Mouse (Mus musculus): ENCODE results near the gene Trim15.
A peak's percentile ranks its signal among the peaks of the same experiment; 100 is the strongest.

Gene Trim15

DNA sequence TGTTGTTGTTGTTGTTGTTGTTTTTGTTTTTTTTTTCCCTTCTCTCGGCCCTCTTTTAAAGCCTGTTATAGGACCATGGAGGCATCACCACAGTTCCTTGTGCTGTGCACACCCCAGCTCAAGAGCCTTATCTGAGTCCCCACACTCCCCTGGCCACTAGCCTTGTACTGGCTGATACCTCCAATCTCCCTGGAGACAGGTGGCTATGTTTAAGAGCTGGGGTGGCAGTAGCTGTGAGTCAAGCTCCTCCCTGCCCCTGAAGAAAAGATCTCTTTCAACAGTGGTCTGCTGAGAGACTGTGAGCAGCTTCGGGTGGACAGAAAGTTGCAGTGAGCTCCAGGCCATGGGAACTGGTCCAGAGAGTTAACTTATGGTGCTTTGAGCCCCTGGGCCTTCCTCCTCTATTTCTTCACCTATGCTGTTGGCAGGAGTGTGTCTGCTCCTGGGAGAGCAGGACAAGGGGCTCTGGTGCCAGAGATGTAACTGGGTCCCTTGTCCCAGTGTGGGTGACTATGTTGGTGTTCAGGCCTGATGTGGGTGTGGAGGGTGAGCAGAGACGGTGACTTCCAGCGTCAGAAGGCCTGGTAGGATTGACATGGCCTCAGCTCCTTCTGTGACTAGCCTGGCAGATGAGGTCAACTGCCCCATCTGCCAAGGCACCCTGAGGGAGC lies 2.4 kb upstream of the Trim15 start, which contains the start of gene Trim10:
Gene Trim10 (plus strand): TSS at position 291 of the 671 bp plus-strand sequence.
- DNase-seq (ENCODE audit: low spot score) = peak; percentile 79

GRCm38 (mm10) chr17:36868836-36869235 lies 1.8 kb upstream of the Trim15 start:
- DNase-seq (ENCODE audit: low spot score) = peak; percentile 19

- DNase-seq (ENCODE audit: low spot score) = no peak
Measured at GRCm38 (mm10) chr17:36861680-36862079, 5.3 kb downstream of the Trim15 start.

- DNase-seq (ENCODE audit: low spot score) = no peak
Measured at GRCm38 (mm10) chr17:36858181-36858580, 8.8 kb downstream of the Trim15 start.

- no peak for DNase-seq (ENCODE audit: low spot score)
Measured at GRCm38 (mm10) chr17:36856236-36856635, 10.8 kb downstream of the Trim15 start.

DNA sequence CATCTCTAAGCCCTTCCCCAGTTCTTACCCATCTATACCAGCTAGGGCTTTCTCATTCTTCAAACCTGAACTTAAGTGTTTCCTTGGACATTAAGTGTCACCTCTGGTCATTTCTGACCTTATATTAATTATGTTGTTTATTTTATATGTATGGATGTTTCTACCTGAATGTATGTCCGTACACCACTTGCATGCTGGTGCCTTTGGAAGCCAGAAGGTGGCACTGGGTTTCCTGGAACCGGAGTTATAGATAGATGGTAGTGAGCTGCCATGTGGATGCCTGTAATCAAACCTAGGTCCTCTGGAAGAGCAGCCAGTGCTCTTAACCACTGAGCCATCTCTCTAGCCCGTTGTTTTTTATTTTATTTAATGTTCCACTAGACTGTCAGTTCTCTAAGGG lies 11.5 kb downstream of the Trim15 start:
- DNase-seq (ENCODE audit: low spot score) = no peak

- DNase-seq (ENCODE audit: low spot score) = no peak
Measured at GRCm38 (mm10) chr17:36851627-36852026, 15.4 kb downstream of the Trim15 start.

- no peak for DNase-seq (ENCODE audit: low spot score)
Measured at GRCm38 (mm10) chr17:36851200-36851599, 15.8 kb downstream of the Trim15 start.

GRCm38 (mm10) chr17:36849992-36850391 lies 17.0 kb downstream of the Trim15 start:
- no peak for DNase-seq (ENCODE audit: low spot score)

- DNase-seq (ENCODE audit: low spot score) = no peak
Measured at GRCm38 (mm10) chr17:36848911-36849310, 18.1 kb downstream of the Trim15 start.

DNA sequence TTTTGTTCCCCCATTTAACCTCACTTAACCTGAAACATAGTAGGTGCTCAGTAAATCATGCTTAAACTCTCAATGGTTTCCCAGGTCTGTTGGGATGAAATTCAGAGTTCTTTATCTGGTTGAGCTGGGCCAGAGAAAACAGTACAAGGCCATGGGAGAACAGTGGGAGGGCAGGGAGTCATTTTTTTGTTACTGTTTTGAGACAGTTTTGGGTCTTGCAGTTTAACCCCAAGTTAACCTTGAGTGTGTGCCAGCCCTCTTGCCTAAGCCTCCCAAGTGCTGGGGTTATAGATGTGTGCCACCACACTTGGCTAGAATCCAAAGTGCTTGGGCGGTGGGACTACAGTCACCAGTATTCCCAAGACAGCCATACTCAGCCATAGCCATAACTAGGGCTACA lies 22.3 kb downstream of the Trim15 start:
- DNase-seq (ENCODE audit: low spot score) = no peak

- no peak for DNase-seq (ENCODE audit: low spot score)
Measured at GRCm38 (mm10) chr17:36844286-36844719, 22.7 kb downstream of the Trim15 start.

DNA sequence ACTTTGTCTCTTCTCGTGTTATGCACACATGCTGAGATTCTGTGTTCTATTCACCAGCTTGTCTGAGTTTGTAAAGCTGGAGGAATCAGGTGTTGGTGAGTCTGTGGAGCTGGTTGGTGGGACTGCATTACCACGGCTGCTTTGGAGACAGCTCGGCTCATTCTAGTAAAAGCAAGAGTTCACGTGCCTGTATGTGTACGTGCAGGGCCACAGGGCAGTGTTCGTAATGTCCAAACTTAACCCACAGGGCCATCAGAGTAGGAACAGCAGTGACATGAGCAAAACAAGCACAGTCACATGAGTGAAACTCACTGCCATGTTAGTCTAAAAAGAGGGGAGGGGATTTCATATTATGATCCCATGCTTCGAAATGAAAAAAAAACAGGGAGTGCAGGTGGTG lies 23.3 kb downstream of the Trim15 start:
- DNase-seq (ENCODE audit: low spot score) = no peak

- no peak for DNase-seq (ENCODE audit: low spot score)
Measured at GRCm38 (mm10) chr17:36840961-36841445, 26.0 kb downstream of the Trim15 start.

DNA sequence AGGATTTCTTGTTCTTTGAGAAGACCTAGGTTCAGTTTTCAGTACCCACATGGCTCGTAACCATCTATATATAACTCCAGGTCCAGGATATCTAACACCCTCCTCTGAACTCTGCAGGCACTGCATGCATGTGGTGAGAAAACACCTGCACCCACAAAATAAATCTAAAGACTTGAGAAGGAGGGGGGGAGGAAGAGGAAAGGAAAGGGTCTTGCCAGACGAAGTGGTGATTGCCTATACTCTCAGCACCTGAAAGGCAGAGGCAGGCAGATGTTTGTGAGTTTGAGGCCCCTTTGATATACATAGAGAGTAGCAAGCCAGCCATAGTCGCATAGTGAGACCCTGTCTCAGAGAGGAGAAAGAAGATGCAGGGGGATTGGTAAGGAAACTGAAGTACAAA lies 27.1 kb downstream of the Trim15 start:
- DNase-seq (ENCODE audit: low spot score) = no peak

DNA sequence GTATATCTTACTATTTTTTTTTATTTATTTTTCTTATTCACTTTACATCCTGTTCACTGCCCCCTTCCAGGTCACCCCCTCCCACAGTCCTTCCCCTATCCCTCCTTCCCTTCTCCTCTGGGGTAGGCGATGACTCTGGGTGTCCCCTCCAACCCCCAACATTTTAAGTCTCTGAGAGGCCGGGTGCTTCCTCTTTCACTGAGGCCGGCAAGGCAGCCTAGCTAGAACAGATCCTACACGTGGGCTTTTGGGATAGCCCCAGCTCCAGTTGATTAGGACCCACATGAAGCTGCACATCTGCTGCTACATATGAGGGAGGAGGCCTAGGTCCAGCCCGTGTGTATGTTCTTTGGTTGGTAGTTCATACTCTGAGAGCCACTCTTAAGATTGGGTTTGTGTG lies 28.0 kb downstream of the Trim15 start:
- DNase-seq (ENCODE audit: low spot score) = no peak

GRCm38 (mm10) chr17:36836874-36837647 lies 29.9 kb downstream of the Trim15 start, which contains the start of gene Trim26:
Gene Trim26, plus strand, starts transcription at chr17:36837134.
- DNase-seq (ENCODE audit: low spot score) = peak; percentile 95

GRCm38 (mm10) chr17:36836427-36836812 lies 30.6 kb downstream of the Trim15 start:
- DNase-seq (ENCODE audit: low spot score) = no peak

GRCm38 (mm10) chr17:36835591-36836426 lies 31.2 kb downstream of the Trim15 start:
- peak; percentile 45 for DNase-seq (ENCODE audit: low spot score)

GRCm38 (mm10) chr17:36832694-36833093 lies 34.3 kb downstream of the Trim15 start:
- no peak for DNase-seq (ENCODE audit: low spot score)

- no peak for DNase-seq (ENCODE audit: low spot score)
Measured at GRCm38 (mm10) chr17:36830470-36830869, 36.5 kb downstream of the Trim15 start.

DNA sequence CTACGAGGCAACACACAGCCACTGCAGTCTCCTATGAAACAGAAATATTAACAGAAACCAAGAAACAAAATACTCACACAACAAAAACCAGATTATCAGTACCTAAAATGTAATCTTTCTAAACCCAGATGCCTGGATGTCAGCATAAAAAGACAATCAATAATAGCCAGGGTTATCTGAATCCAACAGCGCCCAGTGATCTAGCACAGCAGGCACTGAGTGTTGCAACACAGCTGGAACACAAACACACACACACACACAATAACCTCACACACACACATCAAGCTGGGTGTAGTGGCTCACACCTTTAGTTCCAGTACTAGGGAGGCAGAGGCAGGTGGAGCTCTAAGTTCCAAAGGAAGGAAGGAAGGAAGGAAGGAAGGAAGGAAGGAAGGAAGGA lies 38.5 kb downstream of the Trim15 start:
- no peak for DNase-seq (ENCODE audit: low spot score)
